Mouse (Mus musculus) CH12.LX (cell line): ENCODE results near the gene Gm20431.

Source experiments
- CHD1 ChIP-seq: IDR thresholded peaks from 2 replicates; pipeline ENCODE4 v1.6.1; 2012; ENCODE audit warnings: low read depth, low read length, improper control_type of control experiment, inconsistent platforms
- CTCF ChIP-seq, 2 experiments: IDR thresholded peaks in 1 of 2; conservative IDR thresholded peaks in 1 of 2; 2 replicates each; pipeline ENCODE4 v1.5.1; 2011 to 2012; ENCODE audit warnings: low read depth in 2 of 2, low read length in 2 of 2, improper control_type of control experiment in 1 of 2, inconsistent platforms in 1 of 2, mild to moderate bottlenecking in 1 of 2, moderate library complexity in 1 of 2
- EP300 ChIP-seq: IDR thresholded peaks from 2 replicates; pipeline ENCODE4 v1.6.1; 2011; ENCODE audit warnings: low read length, improper control_type of control experiment
- ETS1 ChIP-seq: conservative IDR thresholded peaks from 2 replicates; pipeline ENCODE4 v1.6.1; 2012; ENCODE audit warnings: low read depth, mild to moderate bottlenecking, inconsistent platforms, low read length, improper control_type of control experiment, moderate library complexity
- GABPA ChIP-seq: IDR thresholded peaks from 2 replicates; pipeline ENCODE4 v1.6.1; 2012; ENCODE audit warnings: low read depth, low read length, improper control_type of control experiment, inconsistent platforms; ENCODE audit not compliant: insufficient replicate concordance
- KAT2A ChIP-seq: IDR thresholded peaks from 2 replicates; pipeline ENCODE4 v1.6.1; 2012; ENCODE audit warnings: low read length, improper control_type of control experiment, inconsistent platforms; ENCODE audit not compliant: insufficient replicate concordance
- MEF2A ChIP-seq: IDR thresholded peaks from 2 replicates; pipeline ENCODE4 v1.6.1; 2014; ENCODE audit warnings: low read depth, mild to moderate bottlenecking, inconsistent platforms, low read length, improper control_type of control experiment, borderline replicate concordance
- POLR2A ChIP-seq: IDR thresholded peaks from 2 replicates; pipeline ENCODE4 v1.6.1; 2011; ENCODE audit warnings: low read depth, mild to moderate bottlenecking, improper control_type of control experiment, low read length
- RAD21 ChIP-seq: IDR thresholded peaks from 2 replicates; pipeline ENCODE4 v1.6.1; 2011; ENCODE audit warnings: low read depth, mild to moderate bottlenecking, low read length, improper control_type of control experiment, moderate library complexity
- TBP ChIP-seq: conservative IDR thresholded peaks from 2 replicates; pipeline ENCODE4 v1.6.1; 2011; ENCODE audit warnings: low read depth, low read length, improper control_type of control experiment
- TCF12 ChIP-seq: IDR thresholded peaks from 2 replicates; pipeline ENCODE4 v1.6.1; 2014; ENCODE audit warnings: low read depth, mild to moderate bottlenecking, inconsistent platforms, low read length, improper control_type of control experiment
- UBTF ChIP-seq: IDR thresholded peaks from 2 replicates; pipeline ENCODE4 v1.6.1; 2012; ENCODE audit warnings: low read depth, mild to moderate bottlenecking, inconsistent platforms, low read length, improper control_type of control experiment, moderate library complexity

DNA sequence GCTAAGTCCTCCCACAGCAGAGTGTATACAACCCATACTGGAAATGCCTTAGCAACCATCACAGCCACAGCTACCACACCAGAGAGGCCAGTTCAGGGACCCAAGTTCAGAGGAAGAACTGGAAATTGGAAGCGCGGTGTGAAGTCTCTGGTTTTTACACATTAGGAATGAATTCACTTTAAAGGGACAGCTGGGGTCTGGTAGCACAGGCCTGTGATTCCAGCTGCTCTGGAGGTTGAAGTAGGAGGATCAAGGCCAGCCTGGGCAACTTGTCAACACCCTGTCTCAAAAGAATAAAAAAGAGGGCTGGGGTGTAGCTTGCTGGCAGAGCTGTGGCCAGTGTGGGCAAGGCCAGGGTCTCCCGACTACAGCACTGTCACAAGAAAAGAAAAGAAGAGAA, 24.6 kb upstream of the Gm20431 start:
- TF ChIP-seq UBTF (no peak), TBP (no peak), CHD1 (no peak), CTCF (conservative IDR thresholded peaks at IDR 0.05 in 1 of 2, IDR thresholded peaks at IDR 0.05 in 1 of 2; ENCODE audit: low read depth in 2 of 2, low read length in 2 of 2) (no peak), POLR2A (no peak), GABPA (no peak), ETS1 (no peak), EP300 (no peak), MEF2A (no peak), TCF12 (no peak), KAT2A (no peak), RAD21 (no peak)
